In the genomic region with DNA sequence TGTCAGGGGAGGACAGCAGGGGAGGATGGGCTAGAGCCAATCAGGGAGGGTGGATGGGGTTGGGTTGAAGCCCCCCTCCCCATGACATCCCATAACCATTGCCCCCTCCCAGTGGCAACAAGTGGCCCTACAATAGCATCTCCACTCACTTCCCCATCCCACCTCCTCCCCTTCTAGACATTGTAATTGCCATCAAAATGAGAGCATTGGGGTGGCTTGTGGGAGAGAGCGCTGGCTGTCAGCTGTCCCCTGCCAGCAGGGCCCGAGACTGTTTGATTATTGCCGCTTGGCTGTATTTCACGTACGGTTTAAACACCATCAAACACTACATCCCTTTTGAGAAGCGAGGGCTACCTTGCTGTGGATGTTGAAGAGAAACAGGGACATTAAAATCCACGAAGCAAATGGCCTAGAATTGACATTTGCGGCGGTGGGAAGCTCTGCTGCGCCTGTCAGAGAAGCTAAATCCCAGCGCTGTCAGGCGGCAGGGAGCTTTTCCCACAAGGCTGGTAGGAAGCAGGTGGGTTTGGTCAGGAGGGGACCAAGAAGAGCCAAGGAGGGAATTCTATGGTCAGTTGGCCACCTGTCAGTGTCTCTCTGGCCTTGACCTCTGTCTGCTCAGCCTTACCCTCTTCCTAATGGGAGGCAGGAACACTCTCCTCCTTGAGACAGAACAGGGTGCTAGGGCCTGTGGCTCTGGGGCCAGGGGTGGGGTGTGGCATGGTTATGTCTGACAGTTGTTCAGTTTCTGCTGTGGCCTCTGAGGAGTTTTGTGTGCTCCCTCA, we compare ENCODE assay signal across 20 mouse cellular contexts. TPM values are rescaled to one million over a fixed set of nuclear protein-coding genes. Genes with fewer than 3 reads are reported as not detected.
DNase-seq lines count a peak whose midpoint lies in the region; ATAC-seq and TF ChIP-seq lines count a peak whose summit lies in the region.
"Had no signal": no experiment of that assay in that cellular context is flagged by ENCODE, and none has a peak within 500 bp of the region (broad histone marks: within the 10 kb centered on the region; RNA-seq: fewer than 3 reads in every experiment).

No protein-coding gene starts in this region.

- no peak overlapping the region for H3K9ac ChIP-seq in forebrain, embryonic 15.5 days (replicated peaks)
- no peak overlapping the region; the same call in 1 of the 2 replicates for H3K9ac ChIP-seq in midbrain, embryonic 14.5 days (replicated peaks; ENCODE audit: low read length)
- H3K9ac ChIP-seq: limb, embryonic 12.5 days; liver, embryonic 13.5 days; lung, embryonic 14.5 days; neural tube, embryonic 12.5 days had no signal

- H3K27me3 ChIP-seq in forebrain, embryonic 15.5 days = no peaks in the 10 kb centered on the region
- H3K27me3 ChIP-seq in midbrain, embryonic 14.5 days (ENCODE audit: control insufficient read depth, insufficient read depth, low read length) = 0 out of 2 replicates have a peak, but pooled peaks cover 12% of the 10 kb centered on the region

- no peaks in the 10 kb centered on the region for H3K36me3 ChIP-seq in forebrain, embryonic 15.5 days
- H3K36me3 ChIP-seq in midbrain, embryonic 14.5 days (ENCODE audit: control insufficient read depth, insufficient read depth, low read length) = no peaks in the 10 kb centered on the region
- H3K36me3 ChIP-seq: limb, embryonic 12.5 days; liver, embryonic 13.5 days; neural tube, embryonic 12.5 days had no signal

- DNase-seq in layer of hippocampus, adult 2 months (ENCODE audit: low spot score in 2 of 2) = no peak
- DNase-seq in layer of hippocampus, postnatal 10 days (ENCODE audit: low spot score in 2 of 2) = no peak
- peak; percentile 55 for DNase-seq in midbrain, embryonic 14.5 days
- DNase-seq in retina, postnatal 1 day = peak; percentile 76
- no peak for DNase-seq in kidney, adult 18-20 months
- no peak for DNase-seq in left cerebral cortex, postnatal 36 days (ENCODE audit: low spot score in 2 of 2)
- DNase-seq: cerebellum, adult 8-10 months; heart, postnatal 10 days; kidney, adult 2 months; kidney, postnatal 36 days; layer of hippocampus, adult 9-11 months; liver, embryonic 13.5 days; lung, embryonic 14.5 days; lung, postnatal 4 days; right cerebral cortex, postnatal 25 days had no signal

- WGBS in forebrain, embryonic 15.5 days = 31% methylated on average over 12 of the region's 12 CpGs
- 19% methylated on average over 12 of the region's 12 CpGs for WGBS in midbrain, embryonic 14.5 days

- no peak for ATAC-seq in forebrain, embryonic 15.5 days (replicated peaks)
- ATAC-seq in midbrain, embryonic 14.5 days (ENCODE audit: low FRiP score, low TSS enrichment) = no peak

- TF ChIP-seq CTCF in layer of hippocampus, adult 2 months (conservative IDR thresholded peaks at IDR 0.05) = no peak

- no peak overlapping the region for H3K4me2 ChIP-seq in forebrain, embryonic 15.5 days (replicated peaks)
- H3K4me2 ChIP-seq in midbrain, embryonic 14.5 days (ENCODE audit: low read length) = no peak overlapping the region
- H3K4me2 ChIP-seq: heart, embryonic 11.5 days; limb, embryonic 12.5 days; liver, embryonic 13.5 days; lung, embryonic 14.5 days; neural tube, embryonic 12.5 days had no signal

- no peaks in the 10 kb centered on the region for H3K9me3 ChIP-seq in forebrain, embryonic 15.5 days
- no peaks in the 10 kb centered on the region for H3K9me3 ChIP-seq in midbrain, embryonic 14.5 days (ENCODE audit: control insufficient read depth, low read length)
- H3K9me3 ChIP-seq: limb, embryonic 12.5 days; liver, embryonic 13.5 days; neural tube, embryonic 12.5 days had no signal

- intact Hi-C loops in left cerebral cortex, postnatal 36 days (cut with DNase I) = no loop called here

- 0 out of 2 replicates have a peak overlapping the region, but pooled peaks have one; percentile 48 for H3K27ac ChIP-seq in layer of hippocampus, adult 2 months
- H3K27ac ChIP-seq in forebrain, embryonic 15.5 days (replicated peaks) = peak overlapping the region; percentile 44; the same call in 1 of the 2 replicates
- no peak overlapping the region for H3K27ac ChIP-seq in midbrain, embryonic 14.5 days (replicated peaks; ENCODE audit: low read depth, low read length)
- H3K27ac ChIP-seq: limb, embryonic 12.5 days; liver, embryonic 13.5 days; neural tube, embryonic 12.5 days had no signal

- H3K4me1 ChIP-seq in forebrain, embryonic 15.5 days = peaks cover 44% of the 10 kb centered on the region
- peaks cover 48% of the 10 kb centered on the region for H3K4me1 ChIP-seq in midbrain, embryonic 14.5 days (ENCODE audit: control insufficient read depth, insufficient read depth, low read length)

- H3K4me3 ChIP-seq in layer of hippocampus, adult 2 months = no peak overlapping the region
- H3K4me3 ChIP-seq in forebrain, embryonic 15.5 days = no peak overlapping the region
- H3K4me3 ChIP-seq in midbrain, embryonic 14.5 days (replicated peaks; ENCODE audit: low read depth, low read length) = no peak overlapping the region
- H3K4me3 ChIP-seq: limb, embryonic 12.5 days; liver, embryonic 13.5 days; neural tube, embryonic 12.5 days had no signal

RNA-seq across cellular contexts. Expression of a gene that starts 17.6 kb away (rescaled TPM):
- total RNA-seq in layer of hippocampus, adult 2 months (2021) = 10 to 100 TPM; 20.3 to 22.4 TPM
- total RNA-seq in layer of hippocampus, postnatal 10 days (2021) = 1 to 10 TPM; 4.4 to 5.2 TPM
- polyA plus RNA-seq in forebrain, embryonic 15.5 days (2015; fragmentation: Nextera tagmentation; extraction: Ambion mirVana) = 5.8 and 6.0 TPM in 2 replicates
- 3.4 and 3.9 TPM in 2 replicates for polyA plus RNA-seq in midbrain, embryonic 14.5 days (2014; fragmentation: Nextera tagmentation; extraction: Ambion mirVana)
- 10 to 100 TPM; 14.1 to 17.6 TPM for total RNA-seq in left cerebral cortex, postnatal 36 days (2021)

RNA-seq across cellular contexts. Expression of a gene that starts 31.3 kb away (rescaled TPM):
- 10 to 100 TPM; 17.9 to 19.5 TPM for total RNA-seq in layer of hippocampus, adult 2 months (2021)
- total RNA-seq in layer of hippocampus, postnatal 10 days (2021) = 10 to 100 TPM; 27.9 to 28.4 TPM
- polyA plus RNA-seq in forebrain, embryonic 15.5 days (2015; fragmentation: Nextera tagmentation; extraction: Ambion mirVana) = 14.9 and 18.9 TPM in 2 replicates
- 7.0 and 10.2 TPM in 2 replicates for polyA plus RNA-seq in midbrain, embryonic 14.5 days (2014; fragmentation: Nextera tagmentation; extraction: Ambion mirVana)
- 10 to 100 TPM; 36.2 to 41.7 TPM for total RNA-seq in left cerebral cortex, postnatal 36 days (2021)
- total RNA-seq: granulocyte monocyte progenitor cell, adult 5-6 weeks had no signal

RNA-seq across cellular contexts. Expression of a gene that starts 34.4 kb away (rescaled TPM):
- 100 to 1,000 TPM; 179 to 195 TPM for total RNA-seq in layer of hippocampus, adult 2 months (2021)
- total RNA-seq in layer of hippocampus, postnatal 10 days (2021) = 100 to 1,000 TPM; 126 to 148 TPM
- 243 and 245 TPM in 2 replicates for polyA plus RNA-seq in forebrain, embryonic 15.5 days (2015; fragmentation: Nextera tagmentation; extraction: Ambion mirVana)
- polyA plus RNA-seq in midbrain, embryonic 14.5 days (2014; fragmentation: Nextera tagmentation; extraction: Ambion mirVana) = 180 and 217 TPM in 2 replicates
- total RNA-seq in left cerebral cortex, postnatal 36 days (2021) = 100 to 1,000 TPM; 179 to 201 TPM

RNA-seq across cellular contexts. Expression of a gene that starts 54.9 kb away (rescaled TPM):
- 1 to 10 TPM; 3.6 to 5.0 TPM for total RNA-seq in layer of hippocampus, adult 2 months (2021)
- total RNA-seq in layer of hippocampus, postnatal 10 days (2021) = 1 to 10 TPM; 5.0 to 5.2 TPM
- 3.6 and 3.7 TPM in 2 replicates for polyA plus RNA-seq in forebrain, embryonic 15.5 days (2015; fragmentation: Nextera tagmentation; extraction: Ambion mirVana)
- 1.7 and 3.0 TPM in 2 replicates for polyA plus RNA-seq in midbrain, embryonic 14.5 days (2014; fragmentation: Nextera tagmentation; extraction: Ambion mirVana)
- total RNA-seq in left cerebral cortex, postnatal 36 days (2021) = 1 to 10 TPM; 3.7 to 4.9 TPM

Comparison
In these comparisons a context has a peak if more than half of its experiments do, and no peak if none do; other contexts are left out.
1. DNase-seq: peak in midbrain, embryonic 14.5 days (single experiment) and retina, postnatal 1 day (single experiment); none in layer of hippocampus, adult 2 months (0 of 2), layer of hippocampus, postnatal 10 days (0 of 2), kidney, adult 18-20 months (single experiment) and left cerebral cortex, postnatal 36 days (0 of 2).